Mouse (Mus musculus) CH12.LX (cell line): ENCODE measurements around the gene Rmdn2.

Experiments
- CHD1 ChIP-seq: IDR thresholded peaks from 2 replicates; pipeline ENCODE4 v1.6.1; 2012; ENCODE audit warnings: low read depth, low read length, improper control_type of control experiment, inconsistent platforms
- CTCF ChIP-seq, 2 experiments: IDR thresholded peaks in 1 of 2; conservative IDR thresholded peaks in 1 of 2; 2 replicates each; pipeline ENCODE4 v1.5.1; 2011 to 2012; ENCODE audit warnings: low read depth in 2 of 2, low read length in 2 of 2, improper control_type of control experiment in 1 of 2, inconsistent platforms in 1 of 2, mild to moderate bottlenecking in 1 of 2, moderate library complexity in 1 of 2
- JUND ChIP-seq: conservative IDR thresholded peaks from 2 replicates; pipeline ENCODE4 v1.6.1; 2011; ENCODE audit warnings: low read depth, low read length, improper control_type of control experiment
- POLR2A ChIP-seq: IDR thresholded peaks from 2 replicates; pipeline ENCODE4 v1.6.1; 2011; ENCODE audit warnings: low read depth, mild to moderate bottlenecking, improper control_type of control experiment, low read length
- SIN3A ChIP-seq: IDR thresholded peaks from 2 replicates; pipeline ENCODE4 v1.6.1; 2012; ENCODE audit warnings: low read length, improper control_type of control experiment, inconsistent platforms
- TCF12 ChIP-seq: IDR thresholded peaks from 2 replicates; pipeline ENCODE4 v1.6.1; 2014; ENCODE audit warnings: low read depth, mild to moderate bottlenecking, inconsistent platforms, low read length, improper control_type of control experiment
- ZC3H11A ChIP-seq: IDR thresholded peaks from 2 replicates; pipeline ENCODE4 v1.6.1; 2012; ENCODE audit warnings: low read depth, mild to moderate bottlenecking, inconsistent platforms, low read length, improper control_type of control experiment
- ZNF384 ChIP-seq: IDR thresholded peaks from 2 replicates; pipeline ENCODE4 v1.6.1; 2012; ENCODE audit warnings: low read depth, low read length, improper control_type of control experiment, inconsistent platforms

DNA sequence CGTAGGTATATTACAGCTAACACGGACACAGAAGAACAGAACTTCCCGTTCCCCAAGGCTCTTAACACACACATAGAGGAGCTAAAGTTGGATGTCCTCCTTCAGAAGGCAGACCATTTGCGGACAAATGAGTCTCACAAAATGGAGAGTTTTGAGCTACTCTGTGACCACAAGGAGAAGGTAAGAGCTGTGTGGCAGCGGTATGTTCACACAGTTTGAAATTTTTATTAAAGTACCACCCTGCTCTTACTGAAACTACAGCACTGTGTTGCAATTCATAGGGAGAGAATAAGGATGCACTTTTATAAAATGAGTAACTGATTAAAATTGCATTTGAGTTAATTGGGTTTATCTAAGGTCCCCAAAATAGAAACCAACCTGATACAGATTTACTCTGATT lies 38.6 kb downstream of the Rmdn2 start:
- TF ChIP-seq SIN3A: no peak
- TF ChIP-seq JUND: no peak
- TF ChIP-seq CTCF (conservative IDR thresholded peaks at IDR 0.05 in 1 of 2, IDR thresholded peaks at IDR 0.05 in 1 of 2; ENCODE audit: low read depth in 2 of 2, low read length in 2 of 2): no peak
- TF ChIP-seq CHD1: no peak
- TF ChIP-seq POLR2A: no peak
- TF ChIP-seq ZC3H11A: no peak
- TF ChIP-seq TCF12: no peak
- no peak for TF ChIP-seq ZNF384
